Mouse (Mus musculus) stomach, postnatal 0 days (tissue): ENCODE measurements around the gene Gse1.

ENCODE experiments used
- CTCF ChIP-seq: IDR thresholded peaks from 2 replicates; pipeline ENCODE4 v1.5.1; 2016; ENCODE audit warnings: antibody characterized with exemption, low read depth, mild to moderate bottlenecking, moderate library complexity
- EP300 ChIP-seq: optimal IDR thresholded peaks from 2 replicates; pipeline ENCODE3; 2016; ENCODE audit warnings: antibody characterized with exemption

DNA sequence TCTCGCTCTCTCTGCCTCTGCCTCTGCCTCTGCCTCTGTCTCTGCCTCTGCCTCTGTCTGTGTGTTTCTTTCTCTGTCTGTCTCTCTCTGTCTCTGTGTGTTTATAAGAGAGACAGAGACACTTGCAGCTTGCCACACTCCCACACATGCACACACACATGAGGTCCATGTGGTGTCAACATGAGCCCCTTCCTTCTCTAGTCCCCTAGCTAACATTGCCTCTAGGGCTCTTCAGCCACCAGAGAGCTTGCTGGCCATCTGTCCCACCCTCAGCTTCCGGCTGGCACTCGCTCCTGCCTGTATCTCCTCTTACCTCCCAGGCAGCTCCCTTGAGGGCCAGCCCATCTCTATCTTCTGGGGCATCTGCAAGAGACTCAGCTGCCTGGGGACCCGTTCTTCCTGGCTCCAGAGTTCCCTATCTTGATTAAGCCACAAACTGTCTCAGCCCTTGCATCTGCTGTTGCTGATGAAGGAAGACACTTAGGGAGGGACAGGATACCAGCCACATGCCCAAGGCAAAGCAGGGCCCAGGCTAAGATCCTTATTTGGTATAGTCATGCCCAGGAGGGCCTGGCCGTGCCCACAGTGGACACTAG is 97.0 kb downstream of the Gse1 start:
- TF ChIP-seq CTCF (no peak), EP300 (no peak)
